Mouse (Mus musculus) olfactory bulb, adult 2 months (tissue): ENCODE results near the gene Sccpdh.

Source experiments
- CTCF ChIP-seq: fragments of 200-500 bp; IDR thresholded peaks from 2 replicates; pipeline ENCODE4 v1.5.1; 2012; ENCODE audit warnings: low read depth, mild to moderate bottlenecking, low read length, moderate library complexity; ENCODE audit not compliant: insufficient read depth
- POLR2A ChIP-seq: fragments of 200-500 bp; IDR thresholded peaks from 2 replicates; pipeline ENCODE4 v1.6.1; 2012; ENCODE audit warnings: mild to moderate bottlenecking, low read depth, low read length, moderate library complexity; ENCODE audit not compliant: insufficient read depth

GRCm38 (mm10) chr1:179632746-179633413 is 35.1 kb upstream of the Sccpdh start:
- no peak for TF ChIP-seq POLR2A
- no peak for TF ChIP-seq CTCF
